Mouse (Mus musculus): Measurements from ENCODE around the gene Rtn4rl1. TPM values are rescaled to one million over a fixed set of nuclear protein-coding genes. Genes with fewer than 3 reads are reported as not detected.

Gene Rtn4rl1
- total RNA-seq, 2 experiments from 2014 or later: 59.5 to 65.9 TPM

DNA sequence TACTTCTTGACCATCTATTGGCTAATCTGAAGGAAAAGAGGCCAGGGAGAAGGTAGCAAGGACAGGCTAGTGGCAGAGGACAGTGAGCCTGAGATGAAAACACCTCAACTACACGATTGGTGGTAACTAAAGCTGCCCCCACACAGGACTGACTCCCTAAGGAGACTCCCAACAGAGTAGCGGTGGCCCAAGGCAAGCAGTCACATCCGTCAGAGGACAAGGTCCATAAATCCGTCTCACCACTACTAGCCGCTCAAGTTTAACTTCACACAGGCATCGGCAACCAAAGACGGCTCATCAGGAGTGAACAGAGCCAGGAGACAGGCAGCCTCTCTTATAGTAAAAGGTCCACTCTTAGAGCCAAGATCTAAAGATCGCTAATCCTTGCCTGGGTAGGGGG lies 117.2 kb downstream of the Rtn4rl1 start:
- no peak for DNase-seq (ENCODE audit: low spot score in 2 of 2)
- intact Hi-C loops (cut with DNase I): no loop called here

- intact Hi-C loops (cut with DNase I): no loop called here
- DNase-seq (ENCODE audit: low spot score in 2 of 2): no peak
Measured at GRCm38 (mm10) chr11:75311751-75312150, 118.2 kb downstream of the Rtn4rl1 start.

DNA sequence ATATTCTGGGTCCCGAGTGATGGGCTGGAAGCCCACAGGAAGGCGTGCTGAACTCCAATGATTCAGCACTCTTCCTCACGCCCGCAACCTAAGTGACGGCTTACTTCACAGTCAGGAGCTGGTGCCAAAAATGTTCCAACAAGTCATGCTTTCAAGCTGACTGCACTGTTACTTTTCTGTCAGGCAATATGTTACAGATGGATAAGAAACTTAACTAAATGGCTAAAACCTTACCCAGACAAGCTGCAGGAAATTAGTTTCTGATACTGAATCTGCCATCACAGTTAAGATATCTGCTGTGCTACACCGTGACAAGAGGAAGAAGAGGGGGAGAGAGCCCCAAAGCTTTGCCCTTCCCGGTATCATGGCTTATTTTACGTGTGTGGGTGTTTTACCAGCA lies 120.3 kb downstream of the Rtn4rl1 start:
- no peak for DNase-seq (ENCODE audit: low spot score in 2 of 2)
- intact Hi-C loops (cut with DNase I): no loop called here

Small RNA genes lying within 50 kb of the gene (microRNA-seq; reads per million reads assigned to microRNA genes)
- gene Mir132 (9,102 to 13,265 reads per million in 2 experiments), gene Mir212 (593 to 720 reads per million in 2 experiments)

Other genes starting within 250 kb of the Rtn4rl1 start
- 1 to 10 TPM; 5.0 to 5.2 TPM for gene Hic1, start 24.3 kb upstream of the Rtn4rl1 start, total RNA-seq (2021)
- 10 to 100 TPM; 10.0 to 10.2 TPM for gene Ovca2, start 14.9 kb upstream of the Rtn4rl1 start, total RNA-seq (2021)
- gene Dph1, start 2.5 kb upstream of the Rtn4rl1 start, total RNA-seq (2021): 10 to 100 TPM; 22.0 to 23.7 TPM
- gene Rpa1, start 154.5 kb downstream of the Rtn4rl1 start, total RNA-seq (2021): 10 to 100 TPM; 43.8 to 47.9 TPM
- 10 to 100 TPM; 10.6 to 11.6 TPM for gene Smyd4, start 154.7 kb downstream of the Rtn4rl1 start, total RNA-seq (2021)
- gene Serpinf1, start 228.9 kb downstream of the Rtn4rl1 start, total RNA-seq (2021): 10 to 100 TPM; 16.4 to 17.5 TPM
- not detected for gene Serpinf2, start 245.8 kb downstream of the Rtn4rl1 start, total RNA-seq (2021)

Measured in left cerebral cortex, postnatal 14 days (tissue).